Mouse (Mus musculus): ENCODE results near the gene Mapkapk5.
A peak's percentile ranks its signal among the peaks of the same experiment; 100 is the strongest.
"Not testable (repeated sequence)": the region's sequence is repeated elsewhere in the genome, so short reads cannot be mapped to it uniquely, and the experiment has no call there.

The Mapkapk5 gene

DNA sequence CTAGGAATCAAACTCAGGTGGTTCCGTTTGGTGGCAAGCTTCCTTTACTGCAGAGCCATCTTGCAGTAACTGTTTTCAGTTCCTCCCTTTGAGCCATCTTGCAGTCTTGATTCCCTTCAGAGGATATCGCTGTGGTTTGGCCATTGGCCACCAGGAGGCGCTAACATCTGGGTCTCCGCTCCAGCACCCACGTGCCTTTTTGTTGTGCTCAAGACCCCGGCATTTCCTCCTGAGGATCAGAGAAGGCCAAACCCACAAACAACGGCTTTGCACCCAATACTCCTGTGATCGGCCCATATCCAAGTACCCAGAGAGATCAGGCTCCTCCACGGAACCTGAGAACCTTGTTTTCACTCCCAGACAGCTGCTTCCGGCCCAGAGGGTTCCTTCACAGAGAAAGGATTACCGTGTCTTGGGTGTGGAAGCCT, 18.8 kb upstream of the Mapkapk5 start:
- DNase-seq (ENCODE audit: low spot score): peak; percentile 76

DNA sequence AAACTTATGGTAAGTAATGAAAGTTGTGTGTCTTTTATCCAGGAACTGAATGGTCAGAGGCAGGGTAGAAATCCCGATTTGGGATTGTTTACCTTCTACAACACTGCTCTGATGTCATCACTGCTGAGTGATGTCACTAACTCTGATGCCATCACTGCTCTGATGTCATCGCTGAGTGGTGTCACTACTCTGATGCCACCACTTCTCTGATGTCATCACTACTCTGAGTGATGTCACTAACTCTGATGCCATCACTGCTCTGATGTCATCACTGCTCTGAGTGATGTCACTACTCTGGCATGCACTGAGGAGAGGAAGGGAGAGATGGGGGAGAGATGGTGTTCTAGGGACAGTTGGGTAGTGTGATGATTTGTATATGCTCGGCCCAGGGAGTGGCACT, 16.7 kb upstream of the Mapkapk5 start:
- DNase-seq (ENCODE audit: low spot score): no peak

- no peak for DNase-seq (ENCODE audit: low spot score)
Measured at GRCm38 (mm10) chr5:121549196-121549595, 3.5 kb upstream of the Mapkapk5 start.

DNA sequence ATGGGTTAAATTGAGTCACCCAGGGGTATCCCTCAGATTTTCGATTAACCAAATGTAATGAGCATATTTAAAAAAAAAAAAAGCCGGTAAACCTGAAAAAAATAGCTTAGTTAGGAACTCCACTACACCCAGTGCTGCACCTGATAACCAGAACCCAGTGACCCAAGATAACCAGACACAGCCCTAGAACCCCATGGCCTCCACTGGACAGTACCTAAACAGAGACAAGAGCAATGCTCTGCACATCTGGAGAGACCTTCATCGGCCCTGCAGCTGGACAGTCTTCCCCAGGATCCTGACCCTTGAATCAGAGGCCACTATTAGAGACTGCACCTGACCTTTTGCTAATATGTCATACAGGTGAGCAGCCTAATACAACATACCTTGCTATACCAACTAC, 1.4 kb upstream of the Mapkapk5 start:
- DNase-seq (ENCODE audit: low spot score): no peak

- DNase-seq (ENCODE audit: low spot score): peak; percentile 74
Measured at GRCm38 (mm10) chr5:121546530-121546895, 808 bp upstream of the Mapkapk5 start.

DNA sequence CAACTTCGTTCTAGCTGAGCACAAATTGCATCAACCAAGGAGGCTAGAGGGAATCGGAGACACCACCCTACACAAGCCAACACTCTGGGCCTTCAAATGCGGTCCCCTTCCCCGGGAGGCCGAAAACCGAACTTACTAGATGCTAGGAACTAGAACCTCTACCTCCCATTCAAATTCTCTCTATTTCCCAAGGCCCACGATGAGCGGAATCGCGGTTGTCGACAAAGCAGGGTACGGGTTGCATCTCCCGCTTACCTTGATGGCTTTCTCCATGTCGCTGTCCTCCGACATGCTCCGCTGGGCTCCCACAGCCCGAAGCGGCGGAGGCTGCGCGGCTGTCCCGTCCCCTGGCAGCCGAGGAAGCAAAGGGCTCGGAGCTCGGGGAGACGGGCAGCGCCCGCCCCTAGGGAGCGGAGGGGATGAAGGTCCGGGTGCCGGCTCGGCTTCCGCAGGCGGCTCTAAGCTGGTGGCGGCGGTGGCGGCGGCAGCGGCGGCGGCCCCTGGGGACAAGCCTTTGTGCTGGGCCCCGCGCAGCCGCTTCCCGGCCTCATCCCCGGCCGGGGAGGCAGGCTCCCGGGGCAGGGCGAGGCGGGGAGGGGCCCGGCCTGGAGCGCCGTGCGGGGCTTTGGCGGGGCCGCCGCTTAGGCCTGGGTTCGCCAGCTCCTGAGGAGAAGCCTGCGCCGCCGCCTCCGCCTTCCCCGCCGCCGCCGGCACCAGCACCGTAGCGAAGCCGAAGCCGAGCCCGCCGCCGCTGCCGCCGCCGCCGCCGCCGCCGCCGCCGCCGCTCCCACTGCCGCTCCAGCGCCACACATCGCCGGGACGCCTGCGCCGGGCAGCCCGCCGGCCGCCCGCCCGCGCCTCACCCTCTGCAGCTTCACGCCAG, 554 bp downstream of the Mapkapk5 start, which contains the start of the genes Adam1a and Gm42878:
Gene Adam1a (minus strand): TSS at position 573 of the 883 bp plus-strand sequence.
Gene Gm42878 (minus strand): TSS at position 573 of the 883 bp plus-strand sequence.
- peak; percentile 38 for DNase-seq (ENCODE audit: low spot score)

- DNase-seq (ENCODE audit: low spot score): no peak
Measured at GRCm38 (mm10) chr5:121543370-121543769, 2.3 kb downstream of the Mapkapk5 start.

DNA sequence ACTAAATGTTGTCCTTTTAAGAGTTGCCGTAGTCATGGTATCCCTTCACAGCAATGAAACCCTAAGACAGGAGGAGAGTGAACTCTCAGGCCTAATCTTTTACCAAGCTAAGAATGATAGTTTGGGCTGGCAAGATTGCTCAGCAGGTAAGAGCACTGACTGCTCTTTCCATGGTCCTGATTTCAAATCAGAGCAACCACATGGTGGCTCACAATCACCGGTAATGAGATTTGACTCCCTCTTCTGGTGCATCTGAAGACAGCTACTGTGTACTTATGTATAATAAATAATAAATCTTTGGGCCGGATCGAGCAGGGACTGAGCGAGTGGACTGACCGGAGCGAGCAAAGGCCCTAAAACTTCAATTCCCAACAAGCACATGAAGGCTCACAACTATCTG, 4.5 kb downstream of the Mapkapk5 start:
- no peak for DNase-seq (ENCODE audit: low spot score)

GRCm38 (mm10) chr5:121540066-121540465, 5.6 kb downstream of the Mapkapk5 start:
- DNase-seq (ENCODE audit: low spot score): no peak

DNA sequence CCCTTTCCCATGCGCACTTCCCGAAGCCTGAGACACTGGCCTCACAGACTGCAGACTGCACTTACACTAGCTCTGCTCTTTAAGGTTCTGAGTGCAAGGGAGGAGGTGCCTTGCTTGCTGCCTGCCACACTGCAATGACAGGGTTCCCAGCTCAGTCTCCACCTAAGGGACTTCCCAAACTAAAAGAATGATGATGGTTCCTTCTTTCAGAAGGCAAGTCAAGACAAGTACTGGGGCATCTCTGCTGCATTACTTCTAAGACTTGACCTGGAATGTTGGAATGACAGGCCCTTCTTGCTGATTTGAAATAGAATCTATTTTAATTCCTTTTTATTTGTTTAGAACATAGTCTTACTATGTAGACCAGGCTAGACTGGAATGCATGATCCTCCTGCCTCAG, 8.1 kb downstream of the Mapkapk5 start:
- no peak for DNase-seq (ENCODE audit: low spot score)

- no peak for DNase-seq (ENCODE audit: low spot score)
Measured at GRCm38 (mm10) chr5:121536921-121537555, 8.7 kb downstream of the Mapkapk5 start.

DNA sequence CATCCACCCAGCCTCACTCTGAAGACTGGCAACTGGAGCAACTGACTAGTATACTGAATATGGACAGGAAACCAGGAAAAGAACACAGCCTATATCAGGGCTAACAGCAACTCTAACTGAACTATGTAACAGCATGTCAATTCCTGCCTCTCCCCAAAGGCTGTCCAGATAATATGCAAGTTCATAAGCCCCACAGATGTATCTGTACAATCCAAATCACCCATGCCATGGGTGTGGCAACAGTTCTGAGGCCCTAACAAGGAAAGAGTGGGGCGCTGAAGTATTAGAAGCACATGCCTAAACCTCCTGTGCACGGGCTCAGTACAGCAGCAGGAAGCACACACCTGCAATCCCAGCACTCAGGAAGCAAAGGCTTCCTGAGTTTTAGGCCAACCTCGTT, 10.6 kb downstream of the Mapkapk5 start:
- no peak for DNase-seq (ENCODE audit: low spot score)

DNA sequence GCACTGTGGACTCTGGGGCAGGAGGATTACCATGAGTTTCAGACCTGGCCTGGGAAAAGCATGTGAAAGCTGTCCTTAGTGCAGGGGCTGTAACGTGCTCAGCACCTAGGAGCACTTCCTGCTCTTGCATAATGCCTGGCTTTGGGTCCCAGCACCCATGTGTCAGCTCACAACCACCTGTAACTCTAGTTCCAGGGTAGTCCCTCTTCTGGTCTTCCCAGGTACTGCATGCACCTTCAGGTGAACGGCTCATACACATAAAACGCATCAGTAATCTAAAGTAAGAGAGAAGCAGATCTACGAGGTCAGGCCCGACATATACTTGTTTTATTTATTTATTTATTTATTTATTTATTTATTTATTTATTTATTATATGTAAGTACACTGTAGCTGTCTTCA, 11.2 kb downstream of the Mapkapk5 start:
- DNase-seq (ENCODE audit: low spot score): no peak

DNA sequence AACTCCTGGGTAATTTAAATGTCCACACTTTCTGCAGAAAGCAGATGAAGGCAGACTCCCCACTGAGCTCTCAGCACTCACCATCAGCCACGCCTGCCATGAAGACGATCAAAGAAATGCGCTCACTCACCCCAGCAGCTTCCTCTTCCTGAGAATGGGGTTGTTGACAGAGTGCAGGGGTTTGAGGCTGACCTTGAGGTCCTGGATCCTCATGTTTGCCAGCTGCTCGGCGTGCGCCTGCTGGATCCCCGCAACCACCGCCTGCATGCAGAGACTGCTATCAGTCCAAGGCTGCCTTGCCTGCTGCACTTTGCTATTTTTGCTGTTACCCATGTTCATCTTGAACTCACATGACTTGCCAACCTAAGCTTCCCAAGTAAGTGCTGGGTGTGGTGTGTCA, 18.7 kb downstream of the Mapkapk5 start:
- DNase-seq (ENCODE audit: low spot score): no peak

DNA sequence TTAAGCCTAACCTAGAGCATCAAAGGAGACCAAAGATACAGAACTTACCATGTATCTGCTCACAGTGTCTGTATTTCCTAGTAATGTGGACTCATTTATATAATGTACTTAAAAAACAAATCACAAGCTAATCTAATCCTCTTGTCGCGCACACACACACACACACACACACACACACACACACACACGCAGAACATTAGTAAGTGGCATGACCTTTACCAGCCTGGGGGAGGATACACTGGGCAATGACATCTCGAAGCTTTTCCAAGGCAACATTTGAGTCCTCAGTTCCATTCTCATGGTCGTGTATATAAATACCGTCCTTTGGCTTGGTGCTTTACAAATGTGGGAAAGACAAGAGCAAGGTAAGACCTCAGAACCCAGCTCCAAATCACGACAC, 19.2 kb downstream of the Mapkapk5 start:
- no peak for DNase-seq (ENCODE audit: low spot score)

GRCm38 (mm10) chr5:121525774-121526450, 19.8 kb downstream of the Mapkapk5 start:
- DNase-seq (ENCODE audit: low spot score): no peak

DNA sequence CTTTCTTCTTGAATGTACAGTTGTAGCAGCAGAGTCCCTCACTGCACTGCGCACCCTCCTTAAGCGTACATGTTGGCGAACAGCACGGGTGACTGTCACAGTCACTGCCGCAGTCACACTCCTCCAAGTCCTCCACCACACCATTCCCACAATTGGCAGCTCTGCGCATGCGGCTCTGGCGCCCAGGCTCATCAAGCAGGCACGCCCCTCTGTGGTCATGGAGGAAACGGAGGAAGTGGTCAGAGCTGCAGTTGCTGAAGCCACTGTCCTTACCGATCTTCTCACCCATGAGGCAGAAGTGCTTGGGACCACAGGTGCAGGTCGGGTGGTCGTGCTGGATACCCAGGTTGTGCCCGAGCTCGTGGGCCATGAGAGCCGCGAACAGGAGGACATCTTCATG, 25.9 kb downstream of the Mapkapk5 start:
- DNase-seq (ENCODE audit: low spot score): not testable (repeated sequence)

GRCm38 (mm10) chr5:121518983-121519382, 26.7 kb downstream of the Mapkapk5 start:
- no peak for DNase-seq (ENCODE audit: low spot score)

GRCm38 (mm10) chr5:121510009-121510408, 35.7 kb downstream of the Mapkapk5 start:
- no peak for DNase-seq (ENCODE audit: low spot score)

- DNase-seq (ENCODE audit: low spot score): no peak
Measured at GRCm38 (mm10) chr5:121506846-121507245, 38.9 kb downstream of the Mapkapk5 start.

GRCm38 (mm10) chr5:121503231-121503630, 42.5 kb downstream of the Mapkapk5 start, which contains the start of gene Adam1b:
TSS of gene Adam1b (minus strand) at chr5:121503435.
- DNase-seq (ENCODE audit: low spot score): no peak

- DNase-seq (ENCODE audit: low spot score): not testable (repeated sequence)
Measured at GRCm38 (mm10) chr5:121501424-121501996, 44.2 kb downstream of the Mapkapk5 start.
